Mouse (Mus musculus) CH12.LX (cell line): ENCODE data around the gene Tymp. TPM values are rescaled to one million over a fixed set of nuclear protein-coding genes. Genes with fewer than 3 reads are reported as not detected.

Experiments
- DNase-seq: peaks from one replicate; pipeline ENCODE4 v3.0.0-alpha.2; 2013; ENCODE audit errors: extremely low read depth
- H3K27ac ChIP-seq: 2 replicates; pipeline ENCODE4 v1.5.1; 2012; ENCODE audit warnings: low read depth, mild to moderate bottlenecking, control low read depth, moderate library complexity; ENCODE audit not compliant: insufficient read depth
- H3K27me3 ChIP-seq: replicated peaks from 2 replicates; pipeline ENCODE3; 2012; ENCODE audit warnings: inconsistent platforms
- H3K36me3 ChIP-seq, 2 experiments: replicated peaks in 1 of 2; 2 replicates each; pipeline versions ENCODE3 to v1.6.1; 2012; ENCODE audit warnings: inconsistent platforms in 1 of 2, low read length in 1 of 2, mild to moderate bottlenecking in 1 of 2, mixed read lengths in 1 of 2, moderate library complexity in 1 of 2; ENCODE audit not compliant: control insufficient read depth in 1 of 2, insufficient read depth in 1 of 2
- H3K4me1 ChIP-seq, 2 experiments: 2 replicates each; pipeline ENCODE4 v1.6.1; 2012; ENCODE audit warnings: inconsistent platforms in 1 of 2, moderate library complexity in 1 of 2; ENCODE audit not compliant: insufficient read depth in 2 of 2, control insufficient read depth in 1 of 2
- H3K4me2 ChIP-seq: 2 replicates; pipeline ENCODE4 v1.6.1; 2012; ENCODE audit warnings: low read depth, mild to moderate bottlenecking, control low read depth; ENCODE audit not compliant: poor library complexity, insufficient read depth, severe bottlenecking
- H3K4me3 ChIP-seq, 3 experiments: fragments of 150-350 bp in 1 of 3; sonication (generic) in 1 of 3; replicated peaks in 1 of 3; 2 replicates each; pipeline versions ENCODE3 to v1.5.1; 2011 to 2012; ENCODE audit warnings: low read depth in 2 of 3, low read length in 2 of 3, mild to moderate bottlenecking in 2 of 3, moderate library complexity in 2 of 3, control low read depth in 1 of 3, improper control_type of control experiment in 1 of 3, inconsistent platforms in 1 of 3, mixed read lengths in 1 of 3; ENCODE audit not compliant: poor library complexity in 1 of 3
- H3K79me2 ChIP-seq: replicated peaks from 2 replicates; pipeline ENCODE4 v1.6.1; 2012; ENCODE audit warnings: mild to moderate bottlenecking, moderate library complexity; ENCODE audit not compliant: control insufficient read depth, poor library complexity, insufficient read depth, severe bottlenecking; ENCODE audit errors: extremely low read depth
- H3K9ac ChIP-seq: 2 replicates; pipeline ENCODE4 v1.6.1; 2012; ENCODE audit warnings: low read depth, mild to moderate bottlenecking, control low read depth, moderate library complexity; ENCODE audit not compliant: insufficient read depth
- H3K9me3 ChIP-seq: replicated peaks from 2 replicates; pipeline ENCODE3; 2012; ENCODE audit warnings: low read length, inconsistent platforms, mixed read lengths
- CHD1 ChIP-seq: IDR thresholded peaks from 2 replicates; pipeline ENCODE4 v1.6.1; 2012; ENCODE audit warnings: low read depth, low read length, improper control_type of control experiment, inconsistent platforms
- CTCF ChIP-seq, 2 experiments: IDR thresholded peaks in 1 of 2; conservative IDR thresholded peaks in 1 of 2; 2 replicates each; pipeline ENCODE4 v1.5.1; 2011 to 2012; ENCODE audit warnings: low read depth in 2 of 2, low read length in 2 of 2, improper control_type of control experiment in 1 of 2, inconsistent platforms in 1 of 2, mild to moderate bottlenecking in 1 of 2, moderate library complexity in 1 of 2
- ELF1 ChIP-seq: IDR thresholded peaks from 2 replicates; pipeline ENCODE4 v1.6.1; 2014; ENCODE audit warnings: low read depth, mild to moderate bottlenecking, inconsistent platforms, low read length, improper control_type of control experiment
- ETS1 ChIP-seq: conservative IDR thresholded peaks from 2 replicates; pipeline ENCODE4 v1.6.1; 2012; ENCODE audit warnings: low read depth, mild to moderate bottlenecking, inconsistent platforms, low read length, improper control_type of control experiment, moderate library complexity
- GABPA ChIP-seq: IDR thresholded peaks from 2 replicates; pipeline ENCODE4 v1.6.1; 2012; ENCODE audit warnings: low read depth, low read length, improper control_type of control experiment, inconsistent platforms; ENCODE audit not compliant: insufficient replicate concordance
- IRF4 ChIP-seq: IDR thresholded peaks from 2 replicates; pipeline ENCODE4 v1.6.1; 2014; ENCODE audit warnings: low read depth, mild to moderate bottlenecking, inconsistent platforms, low read length, improper control_type of control experiment
- JUND ChIP-seq: conservative IDR thresholded peaks from 2 replicates; pipeline ENCODE4 v1.6.1; 2011; ENCODE audit warnings: low read depth, low read length, improper control_type of control experiment
- KAT2A ChIP-seq: IDR thresholded peaks from 2 replicates; pipeline ENCODE4 v1.6.1; 2012; ENCODE audit warnings: low read length, improper control_type of control experiment, inconsistent platforms; ENCODE audit not compliant: insufficient replicate concordance
- MAFK ChIP-seq: IDR thresholded peaks from 2 replicates; pipeline ENCODE4 v1.6.1; 2011; ENCODE audit warnings: low read length, improper control_type of control experiment; ENCODE audit not compliant: insufficient replicate concordance
- MAX ChIP-seq: IDR thresholded peaks from 2 replicates; pipeline ENCODE4 v1.6.1; 2011; ENCODE audit warnings: low read length, improper control_type of control experiment
- MEF2A ChIP-seq: IDR thresholded peaks from 2 replicates; pipeline ENCODE4 v1.6.1; 2014; ENCODE audit warnings: low read depth, mild to moderate bottlenecking, inconsistent platforms, low read length, improper control_type of control experiment, borderline replicate concordance
- MXI1 ChIP-seq: IDR thresholded peaks from 2 replicates; pipeline ENCODE4 v1.6.1; 2011; ENCODE audit warnings: mild to moderate bottlenecking, low read depth, low read length, improper control_type of control experiment
- MYC ChIP-seq: IDR thresholded peaks from 2 replicates; pipeline ENCODE4 v1.6.1; 2011; ENCODE audit warnings: low read depth, mild to moderate bottlenecking, improper control_type of control experiment, low read length
- NELFE ChIP-seq: IDR thresholded peaks from 2 replicates; pipeline ENCODE4 v1.6.1; 2011; ENCODE audit warnings: low read depth, low read length, improper control_type of control experiment
- NRF1 ChIP-seq: IDR thresholded peaks from 2 replicates; pipeline ENCODE4 v1.6.1; 2014; ENCODE audit warnings: low read depth, mild to moderate bottlenecking, inconsistent platforms, low read length, improper control_type of control experiment, moderate library complexity
- PAX5 ChIP-seq: IDR thresholded peaks from 2 replicates; pipeline ENCODE4 v1.6.1; 2012; ENCODE audit warnings: low read length, inconsistent platforms, mixed read lengths
- ZC3H11A ChIP-seq: IDR thresholded peaks from 2 replicates; pipeline ENCODE4 v1.6.1; 2012; ENCODE audit warnings: low read depth, mild to moderate bottlenecking, inconsistent platforms, low read length, improper control_type of control experiment
- dilution Hi-C: fragments of 300-500 bp; cut with MboI; formaldehyde crosslinking; loops from 2 replicates; pipeline ENCODE4 v1.14.3; 2020; ENCODE audit warnings: low sequenced_read_pairs; ENCODE audit not compliant: extremely low pct_unique_long_range_greater_than_20kb, extremely low pct_ligation_motif_present
- in situ Hi-C: fragments of 300-500 bp; cut with MboI; formaldehyde crosslinking; loops from 3 replicates; pipeline ENCODE4 v1.14.3; 2019; ENCODE audit warnings: low sequenced_read_pairs, low pct_ligation_motif_present, low pct_unique_long_range_greater_than_20kb, mixed read lengths
- polyA plus RNA-seq: library from polyadenylated mRNA; unstranded; fragments of >175 nt; gene quantifications from 2 replicates; pipeline ENCODE4 v1.2.1, GENCODE M21; 2012; ENCODE audit warnings: low read depth; ENCODE audit not compliant: insufficient read length
- total RNA-seq, 2 experiments: library from RNA; depleted of rRNA; stranded (reverse); fragments of 300-350 nt in 1 of 2; fragments of >200 nt in 1 of 2; gene quantifications; 2 replicates each; pipeline ENCODE4 v1.2.3; 2012 to 2014

The Tymp gene
- total and polyA plus RNA-seq, 3 experiments = 1.4 to 2.4 (median 1.5) TPM

DNA sequence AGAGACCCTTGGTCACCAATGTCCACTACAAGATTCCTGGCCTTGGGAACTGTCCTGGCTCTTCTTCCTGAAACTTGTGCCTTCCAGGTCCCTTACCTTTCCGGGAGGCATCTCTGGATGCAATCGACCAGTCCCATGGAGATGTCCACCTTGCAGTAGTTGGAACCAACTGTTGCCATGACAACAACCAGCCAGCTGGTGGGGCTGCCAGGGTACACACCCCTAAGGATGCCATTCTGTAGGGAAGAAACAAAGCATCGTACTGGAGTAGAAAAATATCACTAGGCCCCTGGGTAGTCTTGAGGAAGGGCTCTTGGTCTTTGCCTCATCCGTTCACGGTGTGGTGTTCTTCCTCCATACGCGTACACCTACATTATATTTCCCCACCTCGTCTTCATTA is 47.8 kb upstream of the Tymp start:
- Histone ChIP-seq H3K27me3 (no peaks in the 10 kb centered on the region), H3K79me2 (peaks cover 8% of the 10 kb centered on the region; the same call in 1 of the 2 replicates), H3K9me3 (no peaks in the 10 kb centered on the region), H3K27ac (no peak overlapping the region), H3K9ac (no peak overlapping the region), H3K4me1 (peaks cover 0 to 6% of the 10 kb centered on the region in 2 experiments; a peak in 2 of 4 replicates), H3K4me3 (no peak overlapping the region), H3K36me3 (peaks cover 40 to 78% of the 10 kb centered on the region in 2 experiments), H3K4me2 (no peak overlapping the region)
- TF ChIP-seq CTCF (conservative IDR thresholded peaks at IDR 0.05 in 1 of 2, IDR thresholded peaks at IDR 0.05 in 1 of 2; ENCODE audit: low read depth in 2 of 2, low read length in 2 of 2) (no peak), NRF1 (no peak)
- dilution Hi-C loops (no loop called here), in situ Hi-C loops (loop anchor here (10.0 kb wide), 1 partner anchor 350 kb away; the partner anchor contains the start of gene Trabd)
- no peak for DNase-seq

DNA sequence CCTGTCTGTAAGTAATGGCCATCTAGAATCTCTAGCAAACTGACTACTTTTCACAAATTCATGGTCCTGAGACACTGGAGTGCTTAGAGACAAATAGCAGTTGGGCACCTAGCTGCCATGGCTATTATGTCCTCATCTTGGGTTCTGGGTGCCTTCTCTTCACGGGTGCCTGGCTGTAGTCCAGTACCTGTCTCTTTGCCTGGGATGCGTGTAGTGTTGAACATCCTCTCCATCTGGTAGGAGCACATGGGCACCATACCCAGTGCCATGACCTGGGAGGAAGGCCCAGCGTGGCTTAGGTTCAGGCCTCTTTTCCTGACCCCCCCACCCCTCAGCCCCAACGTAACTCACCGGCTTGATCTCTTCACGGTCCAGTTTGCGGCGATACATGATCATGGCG is 45.1 kb upstream of the Tymp start:
- Histone ChIP-seq H3K79me2 (no peaks in the 10 kb centered on the region), H3K9me3 (no peaks in the 10 kb centered on the region), H3K4me1 (no peaks in the 10 kb centered on the region), H3K4me3 (no peak overlapping the region), H3K4me2 (no peak overlapping the region), H3K36me3 (peaks cover 55 to 90% of the 10 kb centered on the region in 2 experiments), H3K27ac (no peak overlapping the region), H3K9ac (no peak overlapping the region), H3K27me3 (no peaks in the 10 kb centered on the region)
- TF ChIP-seq MAFK = no peak
- no peak for TF ChIP-seq MYC
- no peak for TF ChIP-seq KAT2A
- in situ Hi-C loops (loop anchor here (10.0 kb wide), 1 partner anchor 347 kb away; the partner anchor contains the start of gene Trabd), dilution Hi-C loops (no loop called here)
- DNase-seq = no peak

GRCm38 (mm10) chr15:89415282-89415681 is 38.4 kb upstream of the Tymp start:
- DNase-seq = no peak
- in situ Hi-C loops (no loop called here), dilution Hi-C loops (no loop called here)
- Histone ChIP-seq H3K27ac (no peak overlapping the region), H3K4me1 (no peaks in the 10 kb centered on the region)
- TF ChIP-seq NELFE = no peak
- no peak for TF ChIP-seq ETS1
- no peak for TF ChIP-seq IRF4
- no peak for TF ChIP-seq PAX5
- TF ChIP-seq ELF1 = no peak
- no peak for TF ChIP-seq MAX
- TF ChIP-seq GABPA = no peak
- TF ChIP-seq CHD1 = no peak
- TF ChIP-seq ZC3H11A = no peak
- TF ChIP-seq MEF2A = no peak
- TF ChIP-seq JUND = no peak
- no peak for TF ChIP-seq MXI1
- TF ChIP-seq, all 38 proteins: peak for 0
- Histone ChIP-seq H3K4me2 (no peak overlapping the region), H3K79me2 (no peaks in the 10 kb centered on the region), H3K4me3 (no peak overlapping the region), H3K27me3 (no peaks in the 10 kb centered on the region), H3K9ac (no peak overlapping the region), H3K36me3 (peaks cover 29 to 46% of the 10 kb centered on the region in 2 experiments), H3K9me3 (no peaks in the 10 kb centered on the region)
